9 mouse cellular contexts compared by ENCODE assay signal in genomic region chr2:127757171-127757570, GRCm38 (mm10). TPM values are rescaled to one million over a fixed set of nuclear protein-coding genes. Genes with fewer than 3 reads are reported as not detected.
DNase-seq lines count a peak whose midpoint lies in the region; ATAC-seq lines count a peak whose summit lies in the region.
"Had no signal": no experiment of that assay in that cellular context is flagged by ENCODE, and none has a peak within 500 bp of the region (broad histone marks: within the 10 kb centered on the region; RNA-seq: fewer than 3 reads in every experiment).

No protein-coding gene starts in this region.

- H3K27me3 ChIP-seq in hindbrain, embryonic 13.5 days, result no peaks in the 10 kb centered on the region
- no peaks in the 10 kb centered on the region for H3K27me3 ChIP-seq in hindbrain, embryonic 11.5 days (ENCODE audit: control insufficient read depth, insufficient read depth, low read length)
- no peaks in the 10 kb centered on the region for H3K27me3 ChIP-seq in hindbrain, embryonic 15.5 days
- no peaks in the 10 kb centered on the region for H3K27me3 ChIP-seq in neural tube, embryonic 14.5 days (ENCODE audit: control insufficient read depth, insufficient read depth, low read length)
- H3K27me3 ChIP-seq: limb, embryonic 12.5 days had no signal

- no peak overlapping the region for H3K4me2 ChIP-seq in hindbrain, embryonic 13.5 days
- H3K4me2 ChIP-seq in hindbrain, embryonic 11.5 days (replicated peaks; ENCODE audit: low read depth, low read length), result no peak overlapping the region
- no peak overlapping the region for H3K4me2 ChIP-seq in hindbrain, embryonic 15.5 days
- H3K4me2 ChIP-seq in neural tube, embryonic 14.5 days (ENCODE audit: low read depth, low read length), result no peak overlapping the region
- H3K4me2 ChIP-seq: limb, embryonic 12.5 days had no signal

- H3K4me3 ChIP-seq in hindbrain, embryonic 13.5 days, result no peak overlapping the region
- no peak overlapping the region for H3K4me3 ChIP-seq in hindbrain, embryonic 11.5 days (ENCODE audit: low read depth, low read length)
- no peak overlapping the region for H3K4me3 ChIP-seq in hindbrain, embryonic 15.5 days
- H3K4me3 ChIP-seq in neural tube, embryonic 14.5 days (ENCODE audit: low read depth, low read length), result no peak overlapping the region
- H3K4me3 ChIP-seq: limb, embryonic 12.5 days had no signal

- no peak for DNase-seq in hindbrain, embryonic 11.5 days (ENCODE audit: low spot score)
- peak; percentile 83 for DNase-seq in cerebellum, postnatal 36 days
- no peak for DNase-seq in urinary bladder, postnatal 4 days (ENCODE audit: low spot score in 2 of 2)
- no peak for DNase-seq in testis, postnatal 14 days (ENCODE audit: low spot score)
- no peak for DNase-seq in urinary bladder, postnatal 10 days (ENCODE audit: low spot score)

- peaks cover 32% of the 10 kb centered on the region for H3K36me3 ChIP-seq in hindbrain, embryonic 13.5 days
- 0 out of 2 replicates have a peak, but pooled peaks cover 2% of the 10 kb centered on the region for H3K36me3 ChIP-seq in hindbrain, embryonic 11.5 days (ENCODE audit: control insufficient read depth, insufficient read depth, low read length)
- H3K36me3 ChIP-seq in hindbrain, embryonic 15.5 days, result peaks cover 10% of the 10 kb centered on the region; the same call in 1 of the 2 replicates
- no peaks in the 10 kb centered on the region; the same call in 1 of the 2 replicates for H3K36me3 ChIP-seq in neural tube, embryonic 14.5 days (ENCODE audit: control insufficient read depth, insufficient read depth, low read length)

- ATAC-seq in hindbrain, embryonic 13.5 days (ENCODE audit: low FRiP score), result 0 out of 2 replicates have a peak, but pooled peaks have one; percentile 57
- no peak; the same call in 1 of the 2 replicates for ATAC-seq in hindbrain, embryonic 11.5 days (ENCODE audit: low FRiP score)
- ATAC-seq in hindbrain, embryonic 15.5 days (ENCODE audit: low FRiP score, low read depth), result peak; percentile 61; the same call in 1 of the 2 replicates
- ATAC-seq in neural tube, embryonic 14.5 days (ENCODE audit: low read depth), result peak; percentile 70; the same call in 1 of the 2 replicates

- H3K9me3 ChIP-seq in hindbrain, embryonic 13.5 days, result no peaks in the 10 kb centered on the region
- H3K9me3 ChIP-seq in hindbrain, embryonic 11.5 days (ENCODE audit: control insufficient read depth, low read length), result no peaks in the 10 kb centered on the region
- no peaks in the 10 kb centered on the region for H3K9me3 ChIP-seq in hindbrain, embryonic 15.5 days
- H3K9me3 ChIP-seq in neural tube, embryonic 14.5 days (ENCODE audit: control insufficient read depth, low read length), result no peaks in the 10 kb centered on the region
- H3K9me3 ChIP-seq: limb, embryonic 12.5 days had no signal

- H3K27ac ChIP-seq in hindbrain, embryonic 13.5 days, result peak overlapping the region; percentile 41; the same call in 1 of the 2 replicates
- no peak overlapping the region for H3K27ac ChIP-seq in hindbrain, embryonic 11.5 days (ENCODE audit: low read depth, low read length)
- H3K27ac ChIP-seq in hindbrain, embryonic 15.5 days (replicated peaks), result no peak overlapping the region
- no peak overlapping the region for H3K27ac ChIP-seq in neural tube, embryonic 14.5 days (ENCODE audit: low read depth, low read length)
- H3K27ac ChIP-seq: limb, embryonic 12.5 days had no signal

- no peak overlapping the region for H3K9ac ChIP-seq in hindbrain, embryonic 13.5 days
- no peak overlapping the region for H3K9ac ChIP-seq in hindbrain, embryonic 11.5 days (ENCODE audit: low read depth, low read length)
- no peak overlapping the region for H3K9ac ChIP-seq in hindbrain, embryonic 15.5 days
- H3K9ac ChIP-seq in neural tube, embryonic 14.5 days (replicated peaks; ENCODE audit: low read depth, low read length), result no peak overlapping the region
- H3K9ac ChIP-seq: limb, embryonic 12.5 days had no signal

- H3K4me1 ChIP-seq in hindbrain, embryonic 13.5 days (replicated peaks), result peaks cover 10% of the 10 kb centered on the region; the same call in 1 of the 2 replicates
- no peaks in the 10 kb centered on the region for H3K4me1 ChIP-seq in hindbrain, embryonic 11.5 days (replicated peaks; ENCODE audit: control insufficient read depth, insufficient read depth, low read length)
- 0 out of 2 replicates have a peak, but pooled peaks cover 6% of the 10 kb centered on the region for H3K4me1 ChIP-seq in hindbrain, embryonic 15.5 days (replicated peaks)
- peaks cover 3% of the 10 kb centered on the region; the same call in 1 of the 2 replicates for H3K4me1 ChIP-seq in neural tube, embryonic 14.5 days (ENCODE audit: control insufficient read depth, insufficient read depth, low read length)
- H3K4me1 ChIP-seq: limb, embryonic 12.5 days had no signal

- WGBS in hindbrain, embryonic 13.5 days, result 30% methylated on average over 8 of the region's 8 CpGs
- 40% methylated on average over 8 of the region's 8 CpGs for WGBS in hindbrain, embryonic 11.5 days
- WGBS in hindbrain, embryonic 15.5 days, result 31% methylated on average over 8 of the region's 8 CpGs
- 29% methylated on average over 8 of the region's 8 CpGs for WGBS in neural tube, embryonic 14.5 days

RNA-seq across cellular contexts. Expression of gene Mall, which starts 27.4 kb away (rescaled TPM):
- 0.60 and 0.69 TPM in 2 replicates for polyA plus RNA-seq in hindbrain, embryonic 13.5 days (2015; fragmentation: Nextera tagmentation; extraction: Ambion mirVana)
- 1.4 and 1.9 TPM in 2 replicates for polyA plus RNA-seq in hindbrain, embryonic 11.5 days (2014; fragmentation: Nextera tagmentation; extraction: Ambion mirVana)
- 1.4 TPM in 2 replicates for polyA plus RNA-seq in hindbrain, embryonic 15.5 days (2015; fragmentation: Nextera tagmentation; extraction: Ambion mirVana)
- 0.59 and 0.73 TPM in 2 replicates for polyA plus RNA-seq in neural tube, embryonic 14.5 days (2014; fragmentation: Nextera tagmentation; extraction: Ambion mirVana)

RNA-seq across cellular contexts. Expression of gene Nphp1, which starts 31.5 kb away (rescaled TPM):
- 18.8 and 19.9 TPM in 2 replicates for polyA plus RNA-seq in hindbrain, embryonic 13.5 days (2015; fragmentation: Nextera tagmentation; extraction: Ambion mirVana)
- polyA plus RNA-seq in hindbrain, embryonic 11.5 days (2014; fragmentation: Nextera tagmentation; extraction: Ambion mirVana), result 23.1 and 30.3 TPM in 2 replicates
- 14.2 and 16.8 TPM in 2 replicates for polyA plus RNA-seq in hindbrain, embryonic 15.5 days (2015; fragmentation: Nextera tagmentation; extraction: Ambion mirVana)
- polyA plus RNA-seq in neural tube, embryonic 14.5 days (2014; fragmentation: Nextera tagmentation; extraction: Ambion mirVana), result 9.1 and 12.4 TPM in 2 replicates

RNA-seq across cellular contexts. Expression of gene Mtln, which starts 35.1 kb away (rescaled TPM):
- 32.7 and 34.8 TPM in 2 replicates for polyA plus RNA-seq in hindbrain, embryonic 13.5 days (2015; fragmentation: Nextera tagmentation; extraction: Ambion mirVana)
- polyA plus RNA-seq in hindbrain, embryonic 11.5 days (2014; fragmentation: Nextera tagmentation; extraction: Ambion mirVana), result 26.5 and 26.9 TPM in 2 replicates
- polyA plus RNA-seq in hindbrain, embryonic 15.5 days (2015; fragmentation: Nextera tagmentation; extraction: Ambion mirVana), result 44.1 and 47.5 TPM in 2 replicates
- polyA plus RNA-seq in neural tube, embryonic 14.5 days (2014; fragmentation: Nextera tagmentation; extraction: Ambion mirVana), result 44.4 and 61.5 TPM in 2 replicates

Comparison
In these comparisons a context has a peak if more than half of its experiments do, and no peak if none do; other contexts are left out.
1. DNase-seq: peak in cerebellum, postnatal 36 days (2 of 2); none in hindbrain, embryonic 11.5 days (single experiment), urinary bladder, postnatal 4 days (0 of 2), testis, postnatal 14 days (single experiment) and urinary bladder, postnatal 10 days (single experiment).